Mouse (Mus musculus) skeletal muscle tissue, adult 2 months (tissue): ENCODE measurements at regions not wholly inside any gene's neighbourhood (a gene's known extent, or its start where the extent isn't known, plus 50 kb on each side); places are given as distances from the start of the nearest gene placed in this dataset.

Experiments
- DNase-seq: peaks from one replicate; pipeline ENCODE4 v3.0.0-alpha.2; 2012; ENCODE audit warnings: low read depth, low spot score

- DNase-seq: no peak
These were observed 61.1 kb upstream of the Abca1 start for GRCm38 (mm10) chr4:53220809-53221208.

- no peak for DNase-seq
These were observed 59.7 kb upstream of the Abca1 start for GRCm38 (mm10) chr4:53219351-53219750.

- DNase-seq: no peak
These were observed 59.1 kb upstream of the Abca1 start for GRCm38 (mm10) chr4:53218752-53219151.

- no peak for DNase-seq
These were observed 58.6 kb upstream of the Abca1 start for GRCm38 (mm10) chr4:53218291-53218640.

GRCm38 (mm10) chr4:53217608-53218290 is 58.1 kb upstream of the Abca1 start:
- peak; percentile 88 for DNase-seq

GRCm38 (mm10) chr4:53212541-53212940 is 52.8 kb upstream of the Abca1 start:
- DNase-seq: no peak

GRCm38 (mm10) chr4:53210685-53211084 is 51.0 kb upstream of the Abca1 start:
- no peak for DNase-seq
